Mouse (Mus musculus) cerebellum, postnatal 36 days (tissue): Measurements from ENCODE around the gene Slc11a2.
"Not testable (repeated sequence)": the region's sequence is repeated elsewhere in the genome, so short reads cannot be mapped to it uniquely, and the experiment has no call there.

Source experiments
- DNase-seq, 2 experiments: peaks; one replicate each; pipeline ENCODE4 v3.0.0; 2021 to 2022; ENCODE audit warnings: mixed read lengths in 2 of 2

The Slc11a2 gene

GRCm38 (mm10) chr15:100401811-100402210 lies 23.1 kb downstream of the Slc11a2 start:
- DNase-seq: no peak

- no peak for DNase-seq
Measured at GRCm38 (mm10) chr15:100400592-100401250, 24.2 kb downstream of the Slc11a2 start.

- no peak for DNase-seq
Measured at GRCm38 (mm10) chr15:100395561-100395960, 29.3 kb downstream of the Slc11a2 start.

GRCm38 (mm10) chr15:100393016-100393415 lies 31.9 kb downstream of the Slc11a2 start:
- no peak for DNase-seq

GRCm38 (mm10) chr15:100391599-100391998 lies 33.3 kb downstream of the Slc11a2 start:
- DNase-seq: no peak

GRCm38 (mm10) chr15:100391066-100391465 lies 33.8 kb downstream of the Slc11a2 start:
- DNase-seq: no peak

- DNase-seq: no peak
Measured at GRCm38 (mm10) chr15:100388886-100389285, 36.0 kb downstream of the Slc11a2 start.

GRCm38 (mm10) chr15:100388224-100388835 lies 36.5 kb downstream of the Slc11a2 start:
- no peak for DNase-seq

GRCm38 (mm10) chr15:100387544-100388223 lies 37.2 kb downstream of the Slc11a2 start:
- no peak for DNase-seq

GRCm38 (mm10) chr15:100385705-100386104 lies 39.2 kb downstream of the Slc11a2 start:
- DNase-seq: no peak

GRCm38 (mm10) chr15:100380104-100380503 lies 44.8 kb downstream of the Slc11a2 start:
- no peak for DNase-seq

GRCm38 (mm10) chr15:100379658-100380057 lies 45.2 kb downstream of the Slc11a2 start:
- no peak for DNase-seq

- DNase-seq: peak in 1 of 2 experiments; percentile 10
Measured at GRCm38 (mm10) chr15:100377847-100378505, 46.9 kb downstream of the Slc11a2 start.

- DNase-seq: peak; percentile 50 to 71
Measured at GRCm38 (mm10) chr15:100375066-100375465, 49.8 kb downstream of the Slc11a2 start.

GRCm38 (mm10) chr15:100367119-100367518 lies 57.8 kb downstream of the Slc11a2 start:
- DNase-seq: no peak

GRCm38 (mm10) chr15:100365967-100366366 lies 58.9 kb downstream of the Slc11a2 start:
- not testable (repeated sequence) for DNase-seq

GRCm38 (mm10) chr15:100364242-100364641 lies 60.6 kb downstream of the Slc11a2 start, which contains the start of gene Higd1c:
Gene Higd1c, plus strand, starts transcription at chr15:100364542.
- DNase-seq: no peak

GRCm38 (mm10) chr15:100355876-100356275 lies 69.0 kb downstream of the Slc11a2 start:
- no peak for DNase-seq

- not testable (repeated sequence) for DNase-seq
Measured at GRCm38 (mm10) chr15:100353399-100353798, 71.5 kb downstream of the Slc11a2 start.

GRCm38 (mm10) chr15:100352711-100353250 lies 72.1 kb downstream of the Slc11a2 start, which contains the start of the genes Methig1 and Mettl7a2:
Gene Methig1, plus strand, starts transcription at chr15:100353149.
Gene Mettl7a2, plus strand, starts transcription at chr15:100353200.
- no peak for DNase-seq

- DNase-seq: no peak
Measured at GRCm38 (mm10) chr15:100351501-100352060, 73.3 kb downstream of the Slc11a2 start.

GRCm38 (mm10) chr15:100349496-100349895 lies 75.4 kb downstream of the Slc11a2 start:
- no peak for DNase-seq
